Mouse (Mus musculus): ENCODE results near the gene Igsf9. TPM values are rescaled to one million over a fixed set of nuclear protein-coding genes. Genes with fewer than 3 reads are reported as not detected.

Igsf9 gene
- total RNA-seq, 2 experiments from 2014 or later: 1.7 to 2.3 TPM

DNA sequence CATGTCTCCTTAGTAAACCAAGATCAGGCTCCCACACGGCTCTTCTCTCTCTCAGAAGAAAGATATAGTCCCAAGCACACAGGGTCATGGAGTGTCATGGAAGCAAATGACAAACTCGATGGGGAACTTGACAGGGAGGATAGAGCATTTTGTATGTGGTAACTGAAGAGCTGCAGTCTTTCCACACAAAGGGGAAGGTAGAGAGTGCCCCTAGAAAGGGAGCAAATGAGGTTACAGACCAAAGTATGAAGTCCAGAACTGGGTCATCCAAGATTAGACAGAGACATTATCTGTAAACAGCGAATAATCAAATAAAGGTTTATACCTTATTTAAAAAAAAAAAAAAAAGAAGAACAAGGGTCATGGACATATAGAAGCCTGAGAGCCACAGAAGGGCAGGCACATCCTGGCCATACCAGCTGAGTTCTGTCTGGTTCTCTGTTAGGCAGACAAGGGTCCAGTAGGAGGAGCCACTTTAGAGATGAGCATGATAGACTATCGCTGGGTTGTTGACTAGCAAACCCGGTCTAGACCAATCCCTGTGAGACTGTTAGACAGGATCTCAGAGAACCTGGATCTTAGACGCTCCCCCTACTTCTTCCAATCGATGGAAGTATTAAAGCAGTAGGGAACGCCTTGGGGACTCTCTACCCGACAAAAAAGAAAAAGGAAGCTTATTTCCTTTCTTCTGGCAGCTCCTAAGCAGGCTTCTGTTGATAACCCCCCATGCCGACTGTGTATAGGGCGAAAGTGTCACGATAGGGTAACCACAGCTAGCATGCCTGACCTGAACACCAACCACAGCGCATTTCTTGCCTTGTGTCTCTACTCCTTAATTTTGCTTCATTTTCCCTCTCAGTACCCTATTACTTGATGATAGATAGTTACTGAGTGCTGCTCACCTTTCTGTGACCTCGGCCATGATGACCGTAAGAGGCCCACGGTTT lies 17.9 kb upstream of the Igsf9 start:
- DNase-seq (ENCODE audit: low spot score in 2 of 2): no peak

DNA sequence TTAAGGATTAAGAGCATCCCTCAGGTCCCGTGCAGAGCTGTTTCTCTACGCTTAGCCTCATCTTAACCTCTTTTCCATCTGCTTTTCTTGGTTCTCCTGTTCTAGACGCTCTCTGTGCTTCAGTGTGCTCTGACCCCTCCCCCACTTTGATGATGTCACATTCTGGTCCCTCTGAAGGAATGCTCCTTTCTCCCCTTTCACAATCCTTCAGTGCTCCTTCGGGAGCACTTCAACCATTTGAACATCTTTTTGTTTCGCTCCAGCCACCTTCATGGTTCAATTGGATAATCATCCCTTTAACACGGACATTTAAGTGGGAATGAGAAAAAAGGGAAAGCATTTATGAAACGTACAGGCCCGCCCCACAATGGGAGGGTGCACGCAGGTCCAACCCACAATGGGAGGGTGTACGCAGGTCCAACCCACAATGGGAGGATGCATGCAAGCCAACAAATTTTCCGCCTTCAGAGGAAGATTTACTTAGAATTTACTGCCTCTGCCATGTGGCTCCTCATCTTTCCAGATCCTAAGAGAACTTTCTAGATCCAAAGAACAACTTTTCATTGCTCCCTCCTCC lies 13.2 kb upstream of the Igsf9 start:
- DNase-seq (ENCODE audit: low spot score in 2 of 2): no peak

DNA sequence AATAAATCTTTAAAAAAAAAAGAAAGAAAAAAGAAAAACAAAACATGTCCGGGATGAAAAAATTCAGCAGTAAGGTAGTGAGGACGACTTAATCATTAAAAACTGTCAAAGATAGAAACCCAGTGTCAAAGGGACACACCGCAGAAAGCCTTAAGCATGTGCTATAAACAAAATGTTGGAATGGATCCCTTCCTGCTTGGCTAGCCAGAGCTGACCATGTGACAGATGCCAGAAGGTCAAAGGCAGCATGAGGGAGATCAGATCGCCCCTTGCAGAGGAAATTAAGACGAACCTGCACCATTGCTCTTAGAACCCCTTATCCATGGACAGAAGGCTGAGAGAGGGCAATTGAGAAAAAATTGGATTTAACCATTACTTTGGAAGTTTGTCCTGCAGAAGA lies 12.2 kb upstream of the Igsf9 start:
- DNase-seq (ENCODE audit: low spot score in 2 of 2): no peak

DNA sequence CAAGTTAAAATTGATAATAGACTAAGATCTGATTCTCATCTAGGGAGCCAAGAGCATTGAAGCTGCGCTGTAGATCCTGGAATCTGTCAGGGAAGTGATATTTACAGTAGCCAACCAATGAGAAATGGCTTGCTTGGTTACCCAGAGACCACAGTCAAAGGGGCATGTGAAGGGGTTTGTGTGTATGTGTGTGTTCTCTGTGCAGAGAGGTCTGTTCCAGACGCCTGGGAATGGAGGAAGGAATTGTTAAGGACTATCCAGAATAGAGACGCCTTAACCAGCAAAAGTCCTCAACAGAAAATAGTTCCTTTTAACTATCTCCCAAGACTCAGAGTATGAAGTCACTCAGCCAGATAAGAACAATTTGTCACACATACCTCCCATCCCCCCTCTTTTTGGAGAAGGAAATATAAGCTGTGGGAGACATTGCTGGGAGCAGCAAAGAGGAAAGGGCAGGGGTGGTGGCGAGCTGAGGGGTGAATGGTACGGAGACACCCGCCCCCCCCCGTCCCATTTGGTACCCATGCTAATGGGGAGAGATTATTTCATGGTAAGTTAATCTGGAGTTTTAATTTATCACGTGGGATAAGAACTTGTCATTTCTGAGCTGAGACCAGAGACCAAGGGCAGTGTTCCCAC lies 11.7 kb upstream of the Igsf9 start:
- no peak for DNase-seq (ENCODE audit: low spot score in 2 of 2)

DNA sequence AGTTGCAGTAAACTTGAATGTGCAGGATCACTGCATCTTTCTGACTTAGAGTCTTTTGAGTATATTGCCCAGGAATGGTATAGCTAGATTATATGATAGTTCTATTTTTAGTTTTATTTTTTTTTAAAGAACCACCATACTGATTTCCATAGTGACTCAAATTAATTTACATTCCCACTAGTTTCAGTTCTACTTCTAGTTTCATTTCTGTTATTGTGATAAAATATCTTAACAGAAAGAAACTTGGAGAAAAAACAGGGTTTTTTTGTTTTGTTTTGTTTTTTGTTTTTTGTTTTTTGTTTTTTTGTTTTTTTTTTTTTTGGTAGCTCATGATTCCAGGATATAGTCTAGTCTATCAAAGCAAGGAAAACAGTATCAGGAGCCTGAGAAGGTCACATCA lies 8.7 kb upstream of the Igsf9 start:
- no peak for DNase-seq (ENCODE audit: low spot score in 2 of 2)

DNA sequence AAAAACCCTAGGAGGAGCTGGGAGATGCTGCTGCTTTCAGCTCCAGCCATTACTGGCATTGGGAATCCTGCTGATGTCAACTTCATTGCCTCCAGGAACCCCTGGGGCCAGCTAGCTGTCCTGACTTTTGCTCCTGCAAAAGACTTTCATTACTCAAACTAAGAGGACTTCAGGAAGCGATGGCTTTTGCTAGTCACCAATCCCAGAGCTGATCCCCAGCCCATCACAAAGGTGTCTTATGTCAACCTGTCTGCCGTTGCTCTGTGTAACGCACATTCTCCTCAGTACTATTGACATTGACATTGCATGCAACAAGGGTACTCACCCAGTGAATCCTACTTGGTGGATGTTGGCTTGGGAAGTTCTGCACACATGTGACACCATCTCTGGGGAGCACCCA lies 7.4 kb upstream of the Igsf9 start:
- no peak for DNase-seq (ENCODE audit: low spot score in 2 of 2)

DNA sequence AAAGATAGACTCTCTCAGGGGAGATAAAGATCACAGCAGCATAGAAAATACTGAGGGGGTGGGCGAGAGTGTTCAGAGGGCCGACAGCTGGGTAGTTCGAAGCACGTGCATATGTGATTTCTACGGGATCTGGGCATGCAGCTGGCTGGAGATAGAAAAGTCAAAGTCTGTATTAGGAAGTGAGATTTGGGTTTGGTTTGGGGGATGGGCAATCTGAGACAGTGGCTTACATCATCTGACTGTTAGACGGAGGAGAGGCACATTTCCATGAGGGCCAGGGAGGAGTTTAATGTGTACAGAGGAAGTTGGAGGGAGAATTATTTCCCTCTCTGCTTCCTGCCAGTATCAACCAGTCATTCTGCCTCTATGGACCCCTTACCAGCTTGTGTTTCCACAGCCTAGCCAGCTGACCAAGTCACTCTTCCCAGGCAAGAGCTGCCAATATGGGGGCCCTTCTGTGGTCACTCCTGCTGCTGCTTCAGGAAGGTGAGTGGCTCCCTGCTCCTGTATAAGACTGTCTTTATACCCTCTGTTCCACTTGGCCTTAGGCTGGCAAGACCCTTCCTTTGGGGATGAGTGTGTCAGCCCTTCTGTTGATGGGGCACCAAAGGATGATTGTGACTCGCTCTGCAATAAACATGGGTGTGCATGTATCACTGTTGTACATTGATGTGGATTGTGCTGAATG lies 6.4 kb upstream of the Igsf9 start, which contains the start of gene Slamf9:
TSS of gene Slamf9 (plus strand) at position 305 of the 688 bp plus-strand sequence.
- no peak for DNase-seq (ENCODE audit: low spot score in 2 of 2)

DNA sequence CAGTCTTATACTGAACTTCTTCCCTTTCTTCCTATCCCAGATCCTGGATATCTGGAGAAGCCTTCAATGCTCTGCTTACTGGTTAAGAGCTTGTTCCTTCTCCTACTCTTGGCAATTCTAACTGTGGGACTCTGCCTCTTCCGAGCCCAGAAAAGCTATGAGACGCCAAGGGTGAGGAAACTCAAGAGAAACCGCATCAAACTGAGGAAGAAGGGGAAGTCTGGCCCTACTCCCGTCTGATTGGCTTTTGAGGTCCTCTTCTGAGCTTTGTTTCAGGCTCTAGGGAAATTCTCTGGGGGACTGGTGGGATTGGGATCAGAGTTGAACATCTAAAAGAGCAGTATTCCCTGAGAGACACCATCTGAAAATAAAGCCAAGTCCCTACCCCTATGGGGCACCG lies 3.6 kb upstream of the Igsf9 start:
- no peak for DNase-seq (ENCODE audit: low spot score in 2 of 2)

DNA sequence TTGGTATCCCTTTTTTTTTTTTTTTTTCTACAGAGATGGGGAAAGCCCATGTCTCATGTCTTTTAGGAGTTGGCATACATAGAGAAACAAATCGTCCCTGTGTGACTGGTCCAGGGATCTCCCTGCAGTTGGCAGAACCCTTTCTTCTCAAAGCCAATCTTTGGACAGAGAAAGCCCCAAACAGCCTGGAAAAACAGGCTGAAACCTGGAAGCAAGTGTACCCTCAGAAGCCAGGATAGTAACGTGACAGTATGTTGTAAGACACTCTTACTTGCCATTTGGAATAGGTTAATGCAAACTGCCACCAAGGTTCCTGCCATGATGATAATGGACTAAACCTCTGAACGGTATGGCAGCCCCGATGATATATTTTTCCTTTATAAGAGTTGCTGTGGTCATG lies 1.2 kb upstream of the Igsf9 start:
- no peak for DNase-seq (ENCODE audit: low spot score in 2 of 2)

DNA sequence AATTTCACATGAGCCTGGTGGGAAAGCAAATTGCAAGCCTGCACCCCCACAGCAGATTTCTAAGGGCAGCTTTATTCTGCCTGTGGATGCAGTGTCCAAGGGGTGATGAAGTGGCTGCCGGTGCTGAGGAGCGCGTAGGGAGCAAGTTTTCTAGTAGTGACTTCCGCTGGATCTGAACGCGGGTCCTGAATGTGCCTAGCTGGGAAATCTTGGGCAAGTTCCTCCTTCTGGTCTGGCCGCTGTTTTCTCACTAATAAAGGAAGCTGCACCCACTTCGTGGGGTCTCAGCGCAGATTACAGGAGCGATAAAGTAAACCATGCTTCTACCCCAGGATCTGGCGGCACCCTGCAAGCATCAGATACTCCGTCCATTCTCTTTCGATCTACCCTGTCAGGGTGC lies 477 bp upstream of the Igsf9 start:
- no peak for DNase-seq (ENCODE audit: low spot score in 2 of 2)

DNA sequence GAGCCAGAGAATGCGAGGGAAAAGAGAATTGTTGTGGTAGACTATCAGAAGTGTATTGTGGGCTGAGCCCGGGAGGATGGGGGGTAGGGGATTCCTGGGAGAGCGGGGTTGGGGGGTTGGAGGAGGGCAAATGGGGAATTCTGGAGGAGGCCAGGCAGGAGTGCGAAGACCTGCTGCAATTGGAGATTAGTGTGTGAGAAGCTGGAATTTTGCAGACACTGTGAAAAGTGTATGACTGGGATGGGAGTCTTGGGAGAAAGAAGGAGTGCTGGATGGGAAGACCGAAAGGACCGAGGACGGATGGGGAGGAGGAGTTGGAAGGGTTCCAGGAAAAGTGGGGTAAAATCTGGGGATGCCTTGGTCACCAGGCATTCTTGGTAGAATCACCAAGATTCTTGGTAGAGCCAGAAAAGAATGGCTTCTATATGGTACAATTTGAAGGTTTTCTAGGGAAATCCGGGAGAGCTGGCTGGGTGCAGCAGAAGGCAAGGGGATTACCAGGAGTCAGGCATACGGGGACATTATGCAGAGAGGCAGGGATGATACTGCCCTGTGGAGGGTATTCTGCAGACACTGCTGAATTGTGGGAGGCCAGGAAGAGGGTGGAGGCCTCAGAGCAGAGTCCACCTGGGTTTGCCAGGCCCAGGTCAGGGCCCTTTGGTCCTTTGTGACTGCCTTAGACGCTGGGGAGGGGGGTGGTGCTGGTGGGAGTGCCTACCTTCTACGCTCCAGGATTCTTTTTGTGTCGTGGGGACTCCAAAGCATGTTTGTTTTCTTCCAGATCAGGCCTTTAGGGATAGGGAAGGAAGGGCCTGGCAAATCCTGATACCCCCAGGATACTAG lies 1.2 kb downstream of the Igsf9 start:
- no peak for DNase-seq (ENCODE audit: low spot score in 2 of 2)

DNA sequence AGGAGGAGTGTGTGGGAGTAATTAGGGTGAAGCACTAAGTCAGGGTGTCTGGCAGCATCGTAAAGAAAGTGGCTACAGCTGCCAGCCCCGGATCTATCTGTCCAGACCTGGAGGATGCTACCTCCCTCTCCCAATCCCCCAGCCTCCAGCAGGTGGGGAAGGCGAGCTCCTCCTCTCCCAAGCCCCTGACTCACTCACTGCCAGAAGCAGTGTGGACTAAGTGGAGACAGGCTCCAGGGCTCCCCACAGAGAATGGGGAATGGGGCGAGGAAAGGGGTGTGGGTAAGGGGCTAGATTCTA lies 1.7 kb downstream of the Igsf9 start:
- no peak for DNase-seq (ENCODE audit: low spot score in 2 of 2)

DNA sequence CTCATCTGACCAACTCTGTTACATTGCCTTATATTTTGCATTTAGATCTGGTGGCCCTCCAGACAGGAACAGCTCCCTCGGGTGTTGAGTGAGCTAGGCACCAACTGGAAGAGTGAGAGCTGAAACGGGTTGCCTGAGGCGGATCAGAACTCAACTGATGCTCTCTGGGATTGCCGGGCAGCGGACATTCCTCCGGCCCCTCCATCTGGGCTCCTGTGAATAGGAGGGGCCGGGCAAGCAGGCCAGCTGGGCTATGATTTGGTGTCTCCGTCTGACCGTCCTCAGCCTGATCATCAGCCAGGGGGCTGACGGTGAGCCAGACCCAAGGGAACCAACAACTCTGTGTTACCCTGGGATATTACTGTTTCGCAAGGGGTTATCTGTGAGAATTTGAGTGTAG lies 2.6 kb downstream of the Igsf9 start:
- no peak for DNase-seq (ENCODE audit: low spot score in 2 of 2)

DNA sequence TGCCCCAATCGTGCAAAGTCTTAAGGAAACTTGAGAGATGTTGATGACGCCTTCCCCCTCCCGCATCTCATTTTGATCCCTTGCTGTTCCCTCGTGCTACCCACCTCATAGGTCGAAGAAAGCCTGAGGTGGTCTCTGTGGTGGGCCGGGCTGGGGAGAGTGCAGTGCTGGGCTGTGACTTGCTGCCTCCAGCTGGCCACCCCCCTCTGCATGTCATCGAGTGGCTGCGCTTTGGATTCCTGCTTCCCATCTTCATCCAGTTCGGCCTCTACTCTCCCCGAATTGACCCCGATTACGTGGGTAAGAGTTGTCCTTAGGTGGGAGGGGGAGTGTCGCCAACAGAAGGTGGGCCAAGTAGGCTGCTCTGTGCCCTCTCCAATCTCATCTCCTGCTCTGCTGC lies 3.1 kb downstream of the Igsf9 start:
- no peak for DNase-seq (ENCODE audit: low spot score in 2 of 2)

DNA sequence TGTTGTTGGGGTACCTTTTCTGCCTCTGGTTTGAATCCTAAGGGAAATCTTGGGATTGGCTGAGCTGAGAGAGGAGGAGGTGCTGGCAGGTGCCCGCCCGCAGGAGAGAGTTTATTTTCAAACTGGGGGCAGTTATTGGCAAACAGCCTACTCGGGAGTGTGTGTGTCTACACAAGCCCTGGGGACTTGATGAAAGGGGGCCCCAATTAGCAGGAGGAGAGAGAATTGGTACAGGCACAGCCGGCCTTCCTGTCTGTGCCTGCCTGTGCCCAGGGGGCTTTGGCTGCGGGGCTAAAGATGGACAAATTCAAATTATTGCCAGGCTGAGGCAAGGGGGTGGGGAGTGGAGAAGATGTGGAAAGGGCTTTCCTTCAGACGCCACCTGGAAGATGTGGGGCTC lies 4.2 kb downstream of the Igsf9 start:
- no peak for DNase-seq (ENCODE audit: low spot score in 2 of 2)

DNA sequence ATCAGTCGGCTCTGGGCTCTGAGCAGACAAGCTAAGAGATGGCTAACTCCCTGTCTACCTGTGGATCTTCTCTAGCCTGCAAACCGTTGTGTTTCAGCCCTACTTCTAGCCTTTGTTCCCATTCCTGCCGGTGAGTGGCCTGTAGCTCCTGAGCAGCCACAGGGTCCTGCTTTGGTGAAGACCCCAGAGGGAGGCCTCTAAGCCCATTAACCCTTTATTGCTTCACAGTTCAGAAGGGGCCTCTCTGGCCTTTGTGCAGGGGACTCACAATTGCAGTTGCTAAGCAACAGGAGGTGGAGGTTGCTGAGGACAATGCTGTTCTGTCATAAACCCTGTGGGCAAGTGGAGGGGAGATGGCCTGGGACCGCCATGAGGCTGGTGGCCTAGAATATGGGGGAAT lies 4.6 kb downstream of the Igsf9 start:
- DNase-seq (ENCODE audit: low spot score in 2 of 2): no peak

DNA sequence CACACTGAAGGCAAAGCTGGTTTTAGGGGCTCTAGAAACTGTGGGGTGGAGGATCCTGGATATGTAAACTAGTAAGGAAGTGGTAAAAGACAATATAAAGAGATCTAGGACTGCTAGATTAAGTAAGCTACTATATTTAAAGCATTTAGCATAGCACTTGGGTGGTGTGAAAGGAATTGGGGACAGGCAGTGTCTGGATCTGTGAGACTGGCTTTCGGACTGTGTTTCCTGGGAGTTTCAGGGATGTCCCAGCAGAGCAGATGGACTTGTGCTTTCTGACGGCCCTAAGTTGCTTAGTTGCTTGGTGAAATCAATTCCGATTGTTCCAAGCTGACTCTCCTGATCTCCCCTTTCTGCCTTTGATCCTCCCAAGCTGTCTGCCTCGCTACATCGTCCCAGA lies 5.1 kb downstream of the Igsf9 start:
- DNase-seq (ENCODE audit: low spot score in 2 of 2): no peak

DNA sequence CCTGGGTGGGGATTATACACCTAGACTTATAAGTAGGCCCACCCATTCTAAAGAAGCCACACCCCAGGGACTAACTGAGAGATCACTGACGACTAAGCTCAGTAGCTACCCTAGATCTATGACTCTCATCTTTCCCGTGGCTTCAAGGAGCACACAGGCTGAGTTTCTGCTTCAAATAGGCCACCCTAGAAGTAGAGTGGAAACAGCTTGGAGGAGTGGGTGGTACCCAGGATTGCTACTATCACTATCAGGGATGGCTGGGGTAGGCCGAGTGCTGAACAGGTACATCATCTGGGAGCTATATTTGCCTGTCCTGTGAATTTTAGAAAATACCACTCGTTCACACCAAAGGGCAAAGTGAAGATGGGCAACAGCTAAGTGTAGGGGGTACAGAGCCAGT lies 6.3 kb downstream of the Igsf9 start:
- no peak for DNase-seq (ENCODE audit: low spot score in 2 of 2)

DNA sequence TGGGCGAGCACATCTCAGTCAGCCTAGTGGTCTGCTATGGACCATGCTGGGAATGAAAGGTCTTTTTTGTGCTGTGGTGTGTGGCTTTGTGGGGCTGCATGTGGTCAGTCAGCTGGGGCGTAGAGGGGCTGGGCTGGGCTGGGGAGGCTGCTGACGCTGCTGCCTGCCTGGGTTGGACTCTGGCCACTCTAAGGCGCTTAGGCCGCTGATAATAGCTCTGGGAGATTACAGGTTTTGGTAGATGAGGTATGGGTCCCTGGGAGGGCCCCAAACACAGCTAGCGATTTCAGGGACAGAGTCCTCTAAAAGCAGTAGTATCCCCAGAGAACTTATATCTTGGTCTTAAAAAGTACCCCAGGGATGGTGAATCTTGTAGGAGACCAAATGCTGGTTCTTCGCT lies 7.2 kb downstream of the Igsf9 start:
- DNase-seq (ENCODE audit: low spot score in 2 of 2): no peak

DNA sequence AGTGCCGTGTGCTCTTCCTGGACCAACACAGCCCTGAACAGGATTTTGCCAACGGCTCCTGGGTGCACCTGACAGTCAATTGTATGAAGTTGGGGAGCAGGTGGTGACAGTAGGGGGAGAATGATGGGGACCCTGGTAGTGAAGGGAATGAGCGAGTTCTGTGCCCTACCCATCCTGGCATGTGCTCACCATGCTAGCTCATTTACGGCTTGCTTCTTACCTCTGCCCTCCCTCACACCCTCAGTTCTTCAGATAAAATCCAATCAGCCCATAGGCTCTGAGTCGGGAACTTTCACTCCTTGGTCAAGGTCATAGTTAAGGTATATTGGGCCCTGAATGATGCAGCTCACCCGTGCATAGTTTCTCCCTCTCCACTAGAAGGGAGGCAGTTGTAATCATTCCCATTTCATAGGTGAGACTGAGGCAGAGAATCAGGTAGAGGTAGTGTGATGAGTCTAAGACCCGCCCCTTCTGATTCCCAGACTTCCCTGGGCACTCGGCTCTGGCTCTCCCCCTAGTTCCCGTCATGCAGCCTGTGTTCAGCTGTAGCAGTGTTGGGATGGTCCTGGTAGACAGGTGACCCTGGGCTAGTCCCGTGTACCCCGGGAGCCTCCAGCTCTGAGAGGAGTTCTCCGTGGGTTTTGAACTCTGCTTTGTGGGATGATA lies 8.1 kb downstream of the Igsf9 start:
- no peak for DNase-seq (ENCODE audit: low spot score in 2 of 2)

Data from gastrocnemius, postnatal 4 days (tissue).